Mouse (Mus musculus) megakaryocyte, embryonic 14.5 days (primary cell): ENCODE data around the gene Cpm.

Source experiments
- FLI1 ChIP-seq: IDR thresholded peaks from 2 replicates; pipeline ENCODE4 v1.6.1; 2012; ENCODE audit warnings: low read length, inconsistent platforms, mixed read lengths
- GATA1 ChIP-seq: IDR thresholded peaks from 3 replicates; pipeline ENCODE4 v1.6.1; 2012; ENCODE audit warnings: mixed read lengths, low read length, inconsistent platforms, borderline replicate concordance

GRCm38 (mm10) chr10:117617568-117618345 is 11.5 kb upstream of the Cpm start:
- TF ChIP-seq FLI1 (no peak), GATA1 (no peak)
